Mouse (Mus musculus) liver, embryonic 14.5 days (tissue): Measurements from ENCODE around the gene Olfr1396. TPM values are rescaled to one million over a fixed set of nuclear protein-coding genes. Genes with fewer than 3 reads are reported as not detected.
A peak's percentile ranks its signal among the peaks of the same experiment; 100 is the strongest.

Experiments
- ATAC-seq: fragments of 200-750 bp; cut with Nextera tagmentation; 2 replicates; pipeline ENCODE4 v1.8.0; 2017; ENCODE audit warnings: moderate number of reproducible peaks, mild to moderate bottlenecking, moderate library complexity; ENCODE audit not compliant: insufficient read depth
- DNase-seq, 3 experiments: peaks; one replicate each; pipeline ENCODE4 v3.0.0-alpha.2; 2012 to 2013; ENCODE audit warnings: low read depth in 3 of 3, low spot score in 3 of 3
- H3K27ac ChIP-seq: fragments of 300-500 bp; sonication (generic); 2 replicates; pipeline ENCODE4 v1.5.1; 2014; ENCODE audit warnings: moderate library complexity, mild to moderate bottlenecking, control low read depth, inconsistent platforms
- H3K27me3 ChIP-seq: fragments of 300-500 bp; sonication (generic); 2 replicates; pipeline ENCODE4 v1.6.1; 2014; ENCODE audit warnings: mild to moderate bottlenecking, low read length, moderate library complexity; ENCODE audit not compliant: control insufficient read depth, insufficient read depth
- H3K36me3 ChIP-seq: fragments of 300-500 bp; sonication (generic); replicated peaks from 2 replicates; pipeline ENCODE4 v1.6.1; 2014; ENCODE audit warnings: low read depth; ENCODE audit not compliant: control insufficient read depth, insufficient read depth
- H3K4me1 ChIP-seq, 2 experiments: fragments of 200-500 bp in 1 of 2; fragments of 300-500 bp in 1 of 2; sonication (generic) in 1 of 2; replicated peaks; 2 replicates each; pipeline ENCODE4 v1.6.1; 2012 to 2014; ENCODE audit warnings: antibody characterized with exemption in 1 of 2, inconsistent platforms in 1 of 2, low read length in 1 of 2; ENCODE audit not compliant: control insufficient read depth in 2 of 2, insufficient read depth in 2 of 2
- H3K4me2 ChIP-seq: fragments of 300-500 bp; sonication (generic); 2 replicates; pipeline ENCODE4 v1.6.1; 2014; ENCODE audit warnings: low read depth, mild to moderate bottlenecking, control low read depth, moderate library complexity
- H3K4me3 ChIP-seq, 2 experiments: fragments of 200-500 bp in 1 of 2; fragments of 300-500 bp in 1 of 2; sonication (generic) in 1 of 2; 2 replicates each; pipeline ENCODE4 v1.5.1; 2012 to 2014; ENCODE audit warnings: low read depth in 2 of 2, low read length in 2 of 2, mild to moderate bottlenecking in 2 of 2, control low read depth in 1 of 2, inconsistent platforms in 1 of 2, moderate library complexity in 1 of 2; ENCODE audit not compliant: insufficient read depth in 1 of 2
- H3K9ac ChIP-seq: fragments of 300-500 bp; sonication (generic); replicated peaks from 2 replicates; pipeline ENCODE4 v1.6.1; 2014; ENCODE audit warnings: mild to moderate bottlenecking, control low read depth, moderate library complexity
- H3K9me3 ChIP-seq: fragments of 300-500 bp; sonication (generic); 2 replicates; pipeline ENCODE4 v1.6.1; 2016; ENCODE audit warnings: low read length, mixed read lengths; ENCODE audit not compliant: control insufficient read depth
- CTCF ChIP-seq: IDR thresholded peaks from 2 replicates; pipeline ENCODE4 v1.5.1; 2016; ENCODE audit warnings: antibody characterized with exemption, low read depth, control low read depth
- EP300 ChIP-seq: IDR thresholded peaks from 2 replicates; pipeline ENCODE4 v1.6.1; 2016; ENCODE audit warnings: antibody characterized with exemption, low read depth
- WGBS: fragments of 180-500 bp; shearing (Covaris S2); extraction: QIAGEN DNeasy Blood & Tissue Kit; methylation state at CpG from one replicate; pipeline ENCODE4 v1.1.7; 2014; ENCODE audit not compliant: insufficient replicate concordance; 5-methylcytosine and 5-hydroxymethylcytosine counted together
- polyA plus RNA-seq, 2 experiments: library from polyadenylated mRNA; depleted of rRNA in 1 of 2; stranded (reverse) in 1 of 2; unstranded in 1 of 2; fragments of >200 nt; fragmentation: Nextera tagmentation in 1 of 2; extraction: Ambion mirVana in 1 of 2; gene quantifications; 2 replicates each; pipeline versions ENCODE4 v1.2.1 to v1.2.3; 2012 to 2014

The Olfr1396 gene
- polyA plus RNA-seq, 2 experiments = not detected

DNA sequence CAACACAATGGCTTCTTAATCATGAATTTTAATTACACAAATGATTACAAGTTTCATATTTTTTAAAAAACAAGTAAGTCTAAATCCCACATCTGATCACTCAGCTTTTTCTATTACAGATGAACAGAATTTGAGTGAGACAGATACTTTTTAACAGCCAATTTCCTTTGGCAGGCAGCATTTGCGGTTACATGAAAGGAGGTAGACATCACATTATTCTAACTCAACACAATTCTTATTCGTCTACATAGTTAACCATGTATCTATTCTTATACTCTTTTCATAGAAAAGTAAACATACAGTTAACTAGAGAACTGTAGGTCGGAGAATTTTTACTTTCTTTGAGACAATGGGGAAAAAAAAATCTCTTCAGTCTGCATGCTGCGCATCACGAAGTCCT, 24.1 kb downstream of the Olfr1396 start:
- Histone ChIP-seq H3K9me3 (no peaks in the 10 kb centered on the region), H3K9ac (no peak overlapping the region), H3K27me3 (no peaks in the 10 kb centered on the region), H3K36me3 (no peaks in the 10 kb centered on the region), H3K4me2 (no peak overlapping the region), H3K4me1 (peaks cover 52 to 61% of the 10 kb centered on the region in 2 experiments), H3K4me3 (no peak overlapping the region), H3K27ac (peak overlapping the region; percentile 52)
- WGBS = 77% methylated on average over 5 of the region's 5 CpGs
- no peak for DNase-seq
- no peak for ATAC-seq
- no peak for TF ChIP-seq EP300

DNA sequence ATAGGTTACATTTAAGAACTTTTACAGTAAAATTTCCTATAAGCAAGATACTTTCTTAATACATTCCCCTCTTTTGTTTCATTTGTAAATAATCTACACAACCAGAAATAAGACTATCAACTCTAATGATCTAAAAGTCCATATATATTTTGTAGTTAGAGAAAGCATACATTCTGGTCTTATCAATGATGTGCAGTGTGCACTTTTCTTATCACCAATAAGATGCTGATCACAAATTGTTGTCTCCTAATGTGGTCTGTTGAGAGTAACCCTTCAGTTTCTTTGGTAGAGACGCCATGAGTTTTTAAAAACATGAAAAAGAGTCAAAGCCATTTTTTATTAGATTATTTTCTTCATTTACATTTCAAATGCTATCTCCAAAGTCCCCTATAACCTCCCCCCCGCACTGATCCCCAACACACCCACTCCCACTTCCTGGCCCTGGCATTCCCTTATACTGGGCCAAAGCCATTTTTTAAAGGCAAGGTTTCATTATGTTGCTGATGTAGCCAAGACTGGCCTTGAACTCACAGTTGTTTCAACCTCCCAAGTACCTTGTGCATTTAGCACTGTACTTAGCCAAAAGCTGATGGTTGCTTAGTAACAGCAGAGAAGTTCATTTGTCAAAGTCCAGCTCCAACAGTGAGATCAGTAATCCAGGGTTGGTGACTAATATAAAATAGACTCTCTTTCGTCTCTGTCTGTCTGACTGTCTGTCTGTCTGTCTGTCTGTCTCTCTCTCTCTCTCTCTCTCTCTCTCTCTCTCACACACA, 24.8 kb downstream of the Olfr1396 start:
- Histone ChIP-seq H3K4me3 (no peak overlapping the region), H3K4me2 (0 out of 2 replicates have a peak overlapping the region, but pooled peaks have one; percentile 16), H3K36me3 (no peaks in the 10 kb centered on the region), H3K4me1 (peaks cover 59 to 67% of the 10 kb centered on the region in 2 experiments), H3K9ac (no peak overlapping the region), H3K27me3 (no peaks in the 10 kb centered on the region), H3K27ac (peak overlapping the region; percentile 52), H3K9me3 (no peaks in the 10 kb centered on the region)
- TF ChIP-seq CTCF (no peak), EP300 (peak; percentile 64)
- DNase-seq (no peak), ATAC-seq (no peak)
- 31% methylated on average over 3 of the region's 3 CpGs for WGBS

DNA sequence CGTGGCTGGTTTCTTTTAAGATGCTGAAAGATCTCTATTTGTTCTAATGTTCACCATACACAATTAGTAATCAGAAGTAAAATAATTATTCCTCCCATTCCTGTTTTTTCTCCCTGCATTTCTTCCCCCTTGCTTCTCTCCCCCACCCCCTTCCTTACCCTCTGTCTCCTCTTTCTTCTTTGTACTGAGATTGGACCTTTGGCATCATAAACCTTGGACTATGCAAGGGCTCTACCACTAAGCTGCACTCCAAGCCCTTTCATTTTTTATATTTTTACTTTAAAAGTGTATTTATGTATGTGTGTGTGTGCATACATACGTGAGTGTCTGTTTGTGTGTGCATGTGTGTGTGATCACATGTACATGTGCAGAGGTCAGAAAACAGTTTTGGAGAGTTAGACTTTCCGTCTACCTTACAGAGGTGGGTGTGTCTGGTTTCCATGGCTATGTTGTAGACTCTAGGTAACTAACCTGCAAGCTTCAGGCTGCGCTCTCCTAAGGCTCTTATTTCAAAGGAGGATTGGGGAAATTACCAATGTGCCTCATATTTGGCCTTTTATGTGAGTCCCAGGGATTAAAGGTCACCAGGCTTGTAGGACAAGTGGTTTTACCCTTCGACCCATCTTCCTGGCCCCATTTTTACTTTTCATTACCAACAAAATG, 25.6 kb downstream of the Olfr1396 start:
- Histone ChIP-seq H3K9ac (no peak overlapping the region; the same call in 1 of the 2 replicates), H3K9me3 (no peaks in the 10 kb centered on the region), H3K4me1 (peaks cover 67 to 75% of the 10 kb centered on the region in 2 experiments), H3K36me3 (no peaks in the 10 kb centered on the region), H3K27ac (peak overlapping the region; percentile 74), H3K4me3 (no peak overlapping the region), H3K4me2 (peak overlapping the region; percentile 59), H3K27me3 (no peaks in the 10 kb centered on the region)
- 64% methylated on average over 5 of the region's 5 CpGs for WGBS
- no peak for DNase-seq
- ATAC-seq = no peak
- TF ChIP-seq EP300 (no peak), CTCF (no peak)

DNA sequence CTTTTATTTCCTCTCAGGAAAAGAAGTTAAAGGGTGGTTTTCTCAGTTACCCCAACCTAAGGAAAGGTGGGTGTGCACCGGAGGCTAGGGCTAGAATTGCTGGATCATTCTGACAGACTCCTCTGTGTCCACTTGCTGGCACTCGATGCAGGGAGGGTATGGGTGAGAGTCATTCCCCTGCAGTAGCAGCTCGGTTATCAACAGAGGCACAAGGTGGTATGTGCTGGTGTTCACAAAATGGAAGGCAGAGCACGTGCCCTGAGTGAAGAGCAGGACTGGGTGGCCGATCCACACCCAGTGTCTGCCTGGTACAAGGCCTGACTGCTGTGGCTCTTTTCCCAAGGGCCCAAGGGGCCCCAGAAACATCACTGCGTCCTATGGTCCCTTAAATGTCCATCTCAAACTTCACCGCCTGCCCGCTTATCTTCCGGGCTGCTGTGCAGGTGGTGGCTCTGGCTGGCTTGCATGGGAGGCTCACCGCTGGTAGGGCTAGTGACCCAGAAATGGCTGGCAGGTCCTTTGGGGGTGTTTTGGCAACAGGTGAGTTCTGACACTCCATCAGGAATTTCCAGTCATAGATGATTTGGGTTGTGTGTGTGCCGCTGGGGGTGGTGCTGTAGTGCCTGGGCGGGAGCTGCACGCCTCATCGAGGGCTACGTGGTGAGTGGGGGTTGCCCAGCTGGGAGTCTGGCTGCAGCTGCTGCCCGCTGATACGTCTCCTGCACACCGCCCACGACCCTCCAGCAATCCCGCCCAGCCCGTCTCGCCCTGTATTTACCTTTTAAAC, 26.7 kb downstream of the Olfr1396 start:
- peak overlapping the region; percentile 77 for H3K9ac ChIP-seq
- no peaks in the 10 kb centered on the region for H3K36me3 ChIP-seq
- peak overlapping the region; percentile 59 for H3K4me2 ChIP-seq
- peaks cover 77 to 85% of the 10 kb centered on the region in 2 experiments for H3K4me1 ChIP-seq
- no peaks in the 10 kb centered on the region for H3K27me3 ChIP-seq
- H3K27ac ChIP-seq = peak overlapping the region; percentile 74
- no peaks in the 10 kb centered on the region for H3K9me3 ChIP-seq
- peak; percentile 94 for ATAC-seq
- H3K4me3 ChIP-seq = peak overlapping the region; percentile 17 to 24
- peak; percentile 69 to 73 (median 72) for DNase-seq
- TF ChIP-seq EP300 (peak; percentile 90), CTCF (peak; percentile 31)
- WGBS = 15% methylated on average over 22 of the region's 22 CpGs

DNA sequence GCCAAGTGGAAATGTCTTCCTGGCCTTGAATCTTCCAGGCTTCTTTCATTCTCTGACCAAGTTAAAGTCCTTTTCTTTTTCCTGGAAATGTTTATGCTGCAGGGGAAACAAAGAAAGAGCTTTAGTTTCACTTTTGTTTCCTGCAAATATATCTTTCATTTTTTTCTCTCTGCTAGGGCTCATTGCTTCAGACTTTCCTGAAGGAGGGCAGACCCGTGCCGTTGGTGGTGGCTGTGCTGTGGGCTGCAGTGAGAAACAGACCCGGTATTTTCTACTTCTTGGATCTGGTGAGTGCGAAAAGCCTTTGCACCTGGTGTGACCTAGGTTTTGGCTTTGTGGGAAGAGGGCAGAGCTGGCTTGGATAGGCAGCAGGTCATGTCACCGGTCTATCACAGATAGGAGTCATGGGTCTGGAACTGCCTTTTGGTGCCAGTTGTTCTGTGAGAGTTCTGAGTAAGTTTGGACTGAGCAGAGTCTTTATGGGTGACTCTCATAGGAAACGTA, 27.8 kb downstream of the Olfr1396 start:
- WGBS = 59% methylated on average over 6 of the region's 6 CpGs

More for the DNA sequence above, 27.8 kb downstream of the Olfr1396 start:
- Histone ChIP-seq H3K4me2 (peak overlapping the region; percentile 52), H3K27me3 (no peaks in the 10 kb centered on the region), H3K36me3 (no peaks in the 10 kb centered on the region), H3K4me3 (peak overlapping the region in 1 of 2 experiments; percentile 16; a peak in 3 of 4 replicates), H3K9me3 (no peaks in the 10 kb centered on the region), H3K27ac (peak overlapping the region; percentile 74), H3K9ac (peak overlapping the region; percentile 39), H3K4me1 (peaks cover 73 to 83% of the 10 kb centered on the region in 2 experiments)
- TF ChIP-seq CTCF = no peak
- no peak for TF ChIP-seq EP300
- DNase-seq (no peak), ATAC-seq (no peak)
